Mouse (Mus musculus): Measurements from ENCODE around the gene Rbp3. TPM values are rescaled to one million over a fixed set of nuclear protein-coding genes. Genes with fewer than 3 reads are reported as not detected.
A peak's percentile ranks its signal among the peaks of the same experiment; 100 is the strongest.

Rbp3 gene
- total and polyA plus RNA-seq, 2 experiments from 2014 or later = 0.16 to 0.31 TPM

DNA sequence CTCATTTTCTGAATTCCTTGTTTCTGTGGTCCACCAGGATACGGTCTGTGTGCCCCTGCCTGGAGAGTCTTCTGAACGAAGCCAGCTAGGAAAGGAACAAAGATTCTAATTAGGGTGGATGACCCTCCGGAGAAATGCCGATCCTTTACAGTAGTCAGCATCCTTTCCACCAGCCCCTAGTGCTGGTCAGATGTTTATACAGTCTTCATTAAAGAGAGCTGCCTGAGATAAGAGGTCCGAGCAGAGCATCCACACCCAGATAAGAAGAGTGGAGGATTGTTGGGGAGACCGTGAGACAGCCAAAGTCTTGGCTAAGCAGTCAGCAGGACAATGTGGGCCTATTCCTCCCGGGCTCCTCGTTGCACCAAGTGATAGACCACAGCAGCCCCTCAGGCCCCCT lies 13.1 kb upstream of the Rbp3 start, which contains the start of gene Gdf2:
Gdf2 (plus strand) TSS at position 301 of the 400 bp plus-strand sequence.
- no peak within 1 kb of the TSS for H3K27ac ChIP-seq (ENCODE audit: low read depth, low read length)
- no peaks in the 10 kb centered on the region for H3K4me1 ChIP-seq (ENCODE audit: insufficient read depth, low read length)
- H3K4me2 ChIP-seq (ENCODE audit: low read depth, low read length, poor library complexity, severe bottlenecking) = no peak within 1 kb of the TSS
- no peak within 1 kb of the TSS for H3K4me3 ChIP-seq (ENCODE audit: low read depth, low read length)
- TF ChIP-seq CTCF (IDR thresholded peaks at IDR 0.05) = no peak
- no peaks in the 10 kb centered on the region for H3K9me3 ChIP-seq (ENCODE audit: low read length)
- no peak within 1 kb of the TSS for H3K9ac ChIP-seq (replicated peaks; ENCODE audit: low read length, poor library complexity, severe bottlenecking)
- DNase-seq (ENCODE audit: low spot score) (no peak), ATAC-seq (ENCODE audit: low FRiP score) (no peak)
- H3K36me3 ChIP-seq (ENCODE audit: insufficient read depth, low read length) = no peaks in the 10 kb centered on the region
- no peaks in the 10 kb centered on the region for H3K27me3 ChIP-seq (ENCODE audit: insufficient read depth, low read length)
- WGBS = 77% methylated on average over 8 of the region's 8 CpGs

DNA sequence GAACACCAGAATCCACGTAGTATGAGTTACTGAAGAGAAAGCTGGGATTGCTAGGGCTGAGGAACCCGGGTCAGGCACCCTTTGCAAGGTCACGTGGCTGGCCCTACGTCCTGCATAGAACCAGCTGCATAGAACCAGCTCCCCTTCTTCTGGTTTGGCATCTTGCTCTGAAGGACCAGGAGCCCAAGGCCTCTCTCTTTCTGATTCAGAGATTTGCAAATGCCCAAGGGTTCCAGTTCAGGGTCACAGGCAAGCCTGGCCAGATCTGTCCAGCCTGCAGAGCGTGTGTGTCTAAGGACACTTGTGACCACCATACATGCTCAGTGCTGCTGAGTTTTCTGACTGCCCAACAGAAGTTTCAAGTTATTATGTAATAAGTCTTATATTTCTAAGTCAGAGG lies 11.6 kb upstream of the Rbp3 start:
- H3K4me2 ChIP-seq (ENCODE audit: low read depth, low read length, poor library complexity, severe bottlenecking) = no peak overlapping the region
- H3K36me3 ChIP-seq (ENCODE audit: insufficient read depth, low read length) = no peaks in the 10 kb centered on the region
- H3K27ac ChIP-seq (ENCODE audit: low read depth, low read length) = no peak overlapping the region
- no peak for DNase-seq (ENCODE audit: low spot score)
- WGBS = 81% methylated on average over 5 of the region's 5 CpGs
- H3K4me3 ChIP-seq (ENCODE audit: low read depth, low read length) = no peak overlapping the region
- ATAC-seq (ENCODE audit: low FRiP score) = no peak
- no peaks in the 10 kb centered on the region for H3K27me3 ChIP-seq (ENCODE audit: insufficient read depth, low read length)
- no peak for TF ChIP-seq CTCF (IDR thresholded peaks at IDR 0.05)
- H3K9me3 ChIP-seq (ENCODE audit: low read length) = no peaks in the 10 kb centered on the region
- H3K9ac ChIP-seq (replicated peaks; ENCODE audit: low read length, poor library complexity, severe bottlenecking) = no peak overlapping the region
- no peaks in the 10 kb centered on the region for H3K4me1 ChIP-seq (ENCODE audit: insufficient read depth, low read length)

DNA sequence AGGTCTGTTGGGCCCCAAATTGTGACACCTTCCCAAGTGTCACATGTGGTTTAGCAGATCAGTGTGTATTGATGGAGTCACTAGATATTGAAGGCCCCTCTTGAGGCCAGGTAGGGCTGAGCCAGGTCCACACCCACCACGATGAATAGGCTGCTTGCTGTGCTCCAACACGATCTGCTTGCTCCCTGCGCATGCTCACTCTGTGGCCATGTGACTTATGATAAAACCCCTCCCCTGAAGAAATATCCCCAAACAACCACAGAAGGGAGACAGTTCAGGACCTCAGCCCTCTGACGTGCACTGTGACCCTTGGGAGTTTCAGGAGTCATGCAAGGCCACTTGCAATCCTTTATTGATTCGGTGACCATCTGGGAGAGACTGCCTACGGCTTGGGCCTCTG lies 7.7 kb upstream of the Rbp3 start:
- no peak for ATAC-seq (ENCODE audit: low FRiP score)
- Histone ChIP-seq H3K4me2 (ENCODE audit: low read depth, low read length, poor library complexity, severe bottlenecking) (no peak overlapping the region), H3K9ac (replicated peaks; ENCODE audit: low read length, poor library complexity, severe bottlenecking) (no peak overlapping the region), H3K9me3 (ENCODE audit: low read length) (no peaks in the 10 kb centered on the region), H3K36me3 (ENCODE audit: insufficient read depth, low read length) (no peaks in the 10 kb centered on the region), H3K27ac (ENCODE audit: low read depth, low read length) (no peak overlapping the region), H3K27me3 (ENCODE audit: insufficient read depth, low read length) (no peaks in the 10 kb centered on the region), H3K4me1 (ENCODE audit: insufficient read depth, low read length) (no peaks in the 10 kb centered on the region), H3K4me3 (ENCODE audit: low read depth, low read length) (no peak overlapping the region)
- DNase-seq (ENCODE audit: low spot score) = no peak
- 88% methylated on average over 6 of the region's 6 CpGs for WGBS
- TF ChIP-seq CTCF (IDR thresholded peaks at IDR 0.05) = no peak

DNA sequence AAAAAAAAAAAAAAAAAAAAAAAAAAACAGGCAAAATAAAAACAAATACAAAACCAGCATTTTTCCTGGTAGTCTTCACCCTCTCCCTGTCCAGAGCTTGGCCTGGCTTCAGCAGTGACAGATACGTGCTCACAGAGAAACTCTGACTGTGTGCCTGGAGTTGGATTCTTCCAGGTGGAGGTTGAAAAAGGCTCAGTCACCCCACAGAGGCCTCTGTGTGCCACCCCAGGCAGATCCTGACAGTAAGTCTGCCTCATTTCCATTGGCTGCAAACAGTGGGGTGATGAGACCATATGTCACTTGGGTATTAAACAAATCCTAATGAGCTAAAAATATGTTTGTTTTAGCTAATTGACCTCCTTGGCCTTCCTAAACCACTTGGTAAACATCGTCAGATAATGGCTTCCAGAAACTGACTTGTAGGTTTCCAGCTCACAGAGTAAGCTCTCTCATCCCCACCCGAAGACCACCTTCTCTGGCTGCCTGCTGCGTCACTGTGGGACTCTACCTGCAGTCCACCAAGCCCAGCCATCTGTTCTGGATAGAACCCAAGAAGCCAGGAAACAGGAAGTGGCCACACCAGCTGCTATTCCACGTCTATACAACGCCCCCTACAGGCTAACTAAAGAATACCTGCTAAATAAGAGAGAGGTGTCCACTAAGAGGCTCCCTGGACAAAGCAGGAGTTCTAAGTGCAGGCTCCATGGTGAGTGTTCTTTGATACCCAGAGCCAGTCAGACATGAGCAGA lies 1.4 kb upstream of the Rbp3 start:
- H3K27ac ChIP-seq (ENCODE audit: low read depth, low read length) = no peak overlapping the region
- peak; percentile 47 for DNase-seq (ENCODE audit: low spot score)
- no peaks in the 10 kb centered on the region for H3K4me1 ChIP-seq (ENCODE audit: insufficient read depth, low read length)
- H3K4me3 ChIP-seq (ENCODE audit: low read depth, low read length) = no peak overlapping the region
- no peaks in the 10 kb centered on the region for H3K27me3 ChIP-seq (ENCODE audit: insufficient read depth, low read length)
- TF ChIP-seq CTCF (IDR thresholded peaks at IDR 0.05) = peak; percentile 18; the same call in 1 of the 2 replicates
- no peak overlapping the region for H3K9ac ChIP-seq (replicated peaks; ENCODE audit: low read length, poor library complexity, severe bottlenecking)
- H3K4me2 ChIP-seq (ENCODE audit: low read depth, low read length, poor library complexity, severe bottlenecking) = no peak overlapping the region
- H3K36me3 ChIP-seq (ENCODE audit: insufficient read depth, low read length) = no peaks in the 10 kb centered on the region
- ATAC-seq (ENCODE audit: low FRiP score) = no peak
- no peaks in the 10 kb centered on the region for H3K9me3 ChIP-seq (ENCODE audit: low read length)
- WGBS = 66% methylated on average over 6 of the region's 6 CpGs

DNA sequence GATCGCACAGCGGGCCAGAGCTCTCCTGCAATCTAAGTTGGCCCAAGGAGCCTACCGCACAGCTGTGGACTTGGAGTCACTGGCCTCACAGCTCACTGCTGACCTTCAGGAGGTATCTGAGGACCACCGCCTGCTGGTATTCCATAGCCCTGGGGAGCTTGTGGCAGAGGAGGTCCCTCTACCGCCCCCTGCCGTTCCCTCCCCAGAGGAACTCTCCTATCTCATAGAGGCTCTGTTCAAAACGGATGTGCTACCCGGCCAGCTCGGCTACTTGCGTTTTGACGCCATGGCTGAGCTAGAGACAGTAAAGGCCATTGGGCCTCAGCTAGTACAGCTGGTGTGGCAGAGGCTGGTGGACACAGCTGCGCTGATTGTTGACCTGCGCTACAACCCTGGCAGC lies 2.3 kb downstream of the Rbp3 start:
- no peak overlapping the region for H3K9ac ChIP-seq (replicated peaks; ENCODE audit: low read length, poor library complexity, severe bottlenecking)
- H3K4me2 ChIP-seq (ENCODE audit: low read depth, low read length, poor library complexity, severe bottlenecking) = no peak overlapping the region
- no peaks in the 10 kb centered on the region for H3K9me3 ChIP-seq (ENCODE audit: low read length)
- 83% methylated on average over 13 of the region's 13 CpGs for WGBS
- H3K27ac ChIP-seq (ENCODE audit: low read depth, low read length) = no peak overlapping the region
- no peaks in the 10 kb centered on the region for H3K27me3 ChIP-seq (ENCODE audit: insufficient read depth, low read length)
- DNase-seq (ENCODE audit: low spot score) (no peak), ATAC-seq (ENCODE audit: low FRiP score) (no peak)
- TF ChIP-seq CTCF (IDR thresholded peaks at IDR 0.05) = no peak
- no peaks in the 10 kb centered on the region for H3K36me3 ChIP-seq (ENCODE audit: insufficient read depth, low read length)
- no peak overlapping the region for H3K4me3 ChIP-seq (ENCODE audit: low read depth, low read length)
- H3K4me1 ChIP-seq (ENCODE audit: insufficient read depth, low read length) = no peaks in the 10 kb centered on the region

DNA sequence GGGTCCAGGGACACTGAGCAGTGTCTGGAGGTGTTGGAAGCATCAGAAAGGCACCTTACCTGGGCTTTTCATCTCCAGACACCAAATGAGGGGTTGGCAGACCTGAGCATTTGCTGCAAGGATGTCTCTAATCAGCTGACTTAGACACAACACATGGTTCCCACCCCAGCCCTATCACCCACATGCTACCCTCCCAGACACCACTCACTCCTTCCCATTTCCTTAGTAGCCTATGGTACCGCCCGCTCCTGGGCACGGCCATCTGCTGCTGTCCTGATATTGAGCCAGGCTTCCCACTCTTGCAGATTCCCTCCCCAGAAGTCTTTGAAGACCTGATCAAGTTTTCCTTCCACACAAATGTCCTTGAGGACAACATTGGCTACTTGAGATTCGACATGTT lies 4.4 kb downstream of the Rbp3 start:
- WGBS = 92% methylated on average over 4 of the region's 4 CpGs
- Histone ChIP-seq H3K36me3 (ENCODE audit: insufficient read depth, low read length) (no peaks in the 10 kb centered on the region), H3K27me3 (ENCODE audit: insufficient read depth, low read length) (no peaks in the 10 kb centered on the region), H3K4me3 (ENCODE audit: low read depth, low read length) (no peak overlapping the region), H3K4me2 (ENCODE audit: low read depth, low read length, poor library complexity, severe bottlenecking) (no peak overlapping the region), H3K4me1 (ENCODE audit: insufficient read depth, low read length) (no peaks in the 10 kb centered on the region), H3K9me3 (ENCODE audit: low read length) (no peaks in the 10 kb centered on the region), H3K9ac (replicated peaks; ENCODE audit: low read length, poor library complexity, severe bottlenecking) (no peak overlapping the region), H3K27ac (ENCODE audit: low read depth, low read length) (no peak overlapping the region)
- DNase-seq (ENCODE audit: low spot score) = no peak
- no peak for TF ChIP-seq CTCF (IDR thresholded peaks at IDR 0.05)
- no peak for ATAC-seq (ENCODE audit: low FRiP score)
